Mouse (Mus musculus) gastrocnemius, postnatal 36 days (tissue): ENCODE data around the gene Olfr283. TPM values are rescaled to one million over a fixed set of nuclear protein-coding genes. Genes with fewer than 3 reads are reported as not detected.
"Not testable (repeated sequence)": the region's sequence is repeated elsewhere in the genome, so short reads cannot be mapped to it uniquely, and the experiment has no call there.

Experiments
- DNase-seq, 2 experiments: peaks; one replicate each; pipeline ENCODE4 v3.0.0; 2022
- intact Hi-C: fragments of 180-260 bp; cut with DNase I; formaldehyde crosslinking; loops from one replicate; pipeline ENCODE4 v1.15.1; 2025
- long read RNA-seq, 2 experiments: library from polyadenylated mRNA; stranded (forward); transcript quantifications; one replicate each; pipeline ENCODE4 v2.0.0; 2021
- total RNA-seq, 2 experiments: library from RNA; stranded (reverse); gene quantifications; 2 replicates each; pipeline ENCODE4 v1.2.3; 2021

The Olfr283 gene
- not detected for total RNA-seq
- long read RNA-seq, experiment 1: 0 reads
- long read RNA-seq, experiment 2: 0 reads

- no peak for DNase-seq
- intact Hi-C loops: loop anchor here (10.0 kb wide), 1 partner anchor 316 kb away; no protein-coding TSS in a partner anchor
Observed at GRCm38 (mm10) chr15:98380846-98381245, at the start of gene Olfr283. Gene Olfr283, minus strand, starts transcription at chr15:98380946.

GRCm38 (mm10) chr15:98425188-98425587 lies 44.4 kb upstream of the Olfr283 start:
- no peak for DNase-seq
- intact Hi-C loops: no loop called here

GRCm38 (mm10) chr15:98424753-98425152 lies 44.0 kb upstream of the Olfr283 start:
- no peak for DNase-seq
- intact Hi-C loops: no loop called here

- intact Hi-C loops: no loop called here
- peak; percentile 9 to 19 for DNase-seq
Observed at GRCm38 (mm10) chr15:98424326-98424725, 43.6 kb upstream of the Olfr283 start.

GRCm38 (mm10) chr15:98420897-98421296 lies 40.2 kb upstream of the Olfr283 start:
- DNase-seq: no peak
- intact Hi-C loops: no loop called here

GRCm38 (mm10) chr15:98418096-98418495 lies 37.4 kb upstream of the Olfr283 start:
- no peak for DNase-seq
- intact Hi-C loops: no loop called here

- DNase-seq, intact Hi-C loops: not testable (repeated sequence)
Observed at GRCm38 (mm10) chr15:98417285-98417684, 36.5 kb upstream of the Olfr283 start.

GRCm38 (mm10) chr15:98416802-98417201 lies 36.1 kb upstream of the Olfr283 start:
- intact Hi-C loops: not testable (repeated sequence)

GRCm38 (mm10) chr15:98415996-98416395 lies 35.2 kb upstream of the Olfr283 start:
- intact Hi-C loops: no loop called here
- no peak for DNase-seq

More at GRCm38 (mm10) chr15:98416802-98417201, 36.1 kb upstream of the Olfr283 start:
- not testable (repeated sequence) for DNase-seq

GRCm38 (mm10) chr15:98410249-98410648 lies 29.5 kb upstream of the Olfr283 start:
- DNase-seq: no peak
- intact Hi-C loops: no loop called here

- intact Hi-C loops: no loop called here
- no peak for DNase-seq
Observed at GRCm38 (mm10) chr15:98409635-98410034, 28.9 kb upstream of the Olfr283 start.

- intact Hi-C loops: no loop called here
- no peak for DNase-seq
Observed at GRCm38 (mm10) chr15:98408406-98409060, 27.8 kb upstream of the Olfr283 start.

GRCm38 (mm10) chr15:98402356-98402755 lies 21.6 kb upstream of the Olfr283 start:
- no peak for DNase-seq
- intact Hi-C loops: no loop called here

GRCm38 (mm10) chr15:98397136-98397535 lies 16.4 kb upstream of the Olfr283 start:
- intact Hi-C loops: no loop called here
- no peak for DNase-seq

GRCm38 (mm10) chr15:98391903-98392187 lies 11.1 kb upstream of the Olfr283 start:
- peak in 1 of 2 experiments; percentile 13 for DNase-seq
- intact Hi-C loops: no loop called here

- intact Hi-C loops: no loop called here
- peak in 1 of 2 experiments; percentile 11 for DNase-seq
Observed at GRCm38 (mm10) chr15:98391081-98391902, 10.5 kb upstream of the Olfr283 start.

GRCm38 (mm10) chr15:98389796-98390195 lies 9.1 kb upstream of the Olfr283 start:
- intact Hi-C loops: loop anchor here (2.0 to 10.0 kb wide), 2 partner anchors 207 to 325 kb away; no protein-coding TSS in a partner anchor
- DNase-seq: peak; percentile 37 to 72

GRCm38 (mm10) chr15:98387621-98388020 lies 6.9 kb upstream of the Olfr283 start:
- intact Hi-C loops: loop anchor here (2.0 to 10.0 kb wide), 2 partner anchors 205 to 323 kb away; no protein-coding TSS in a partner anchor
- DNase-seq: no peak

GRCm38 (mm10) chr15:98378209-98378608 lies 2.5 kb downstream of the Olfr283 start:
- intact Hi-C loops: no loop called here
- DNase-seq: no peak

GRCm38 (mm10) chr15:98340887-98341286 lies 39.9 kb downstream of the Olfr283 start, which contains the start of gene Olfr284:
Gene Olfr284, minus strand, starts transcription at chr15:98340987.
- intact Hi-C loops: no loop called here
- no peak for DNase-seq
